Mouse (Mus musculus) adrenal gland, adult 2 months (tissue): Measurements from ENCODE around the gene Rsrc2. TPM values are rescaled to one million over a fixed set of nuclear protein-coding genes. Genes with fewer than 3 reads are reported as not detected.

ENCODE experiments used
- DNase-seq: peaks from one replicate; pipeline ENCODE4 v3.0.0; 2021
- polyA plus RNA-seq: library from polyadenylated mRNA; depleted of rRNA; stranded (reverse); fragments of >200 nt; gene quantifications from 2 replicates; pipeline ENCODE4 v1.2.3, GENCODE M21; 2012; rRNA removed
- total RNA-seq, 2 experiments: library from RNA; stranded (reverse); gene quantifications; 2 replicates each; pipeline ENCODE4 v1.2.3; 2021

Gene Rsrc2
- total and polyA plus RNA-seq, 3 experiments = 5.2 to 83.0 (median 60.9) TPM

DNA sequence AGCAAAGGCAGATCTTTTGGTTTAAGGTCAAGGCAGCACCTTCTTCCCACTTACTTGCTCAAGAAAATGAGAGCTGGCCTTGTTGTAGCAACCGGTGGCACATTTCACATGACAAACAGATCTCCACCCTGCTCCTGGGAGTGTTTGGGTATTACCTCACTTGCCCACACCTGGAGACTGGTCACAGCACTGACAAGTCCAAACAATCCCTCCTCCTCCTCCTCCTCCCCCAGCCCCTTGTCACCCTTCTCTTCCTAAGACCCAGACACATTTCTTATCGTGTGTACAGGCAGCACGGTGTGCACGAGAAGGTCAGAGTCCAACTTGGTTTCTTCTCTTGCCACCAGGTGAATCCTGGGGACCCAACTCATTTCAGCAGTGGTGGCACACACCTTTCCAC is 52.3 kb downstream of the Rsrc2 start:
- DNase-seq = no peak

- peak; percentile 49 for DNase-seq
Measured at GRCm38 (mm10) chr5:123696244-123696643, 53.0 kb downstream of the Rsrc2 start.

- peak; percentile 79 for DNase-seq
Measured at GRCm38 (mm10) chr5:123694468-123694867, 54.7 kb downstream of the Rsrc2 start.

- DNase-seq = peak; percentile 88
Measured at GRCm38 (mm10) chr5:123684221-123685144, 64.7 kb downstream of the Rsrc2 start, which contains the start of gene Clip1. Gene Clip1 (minus strand): TSS chr5:123684618.

DNA sequence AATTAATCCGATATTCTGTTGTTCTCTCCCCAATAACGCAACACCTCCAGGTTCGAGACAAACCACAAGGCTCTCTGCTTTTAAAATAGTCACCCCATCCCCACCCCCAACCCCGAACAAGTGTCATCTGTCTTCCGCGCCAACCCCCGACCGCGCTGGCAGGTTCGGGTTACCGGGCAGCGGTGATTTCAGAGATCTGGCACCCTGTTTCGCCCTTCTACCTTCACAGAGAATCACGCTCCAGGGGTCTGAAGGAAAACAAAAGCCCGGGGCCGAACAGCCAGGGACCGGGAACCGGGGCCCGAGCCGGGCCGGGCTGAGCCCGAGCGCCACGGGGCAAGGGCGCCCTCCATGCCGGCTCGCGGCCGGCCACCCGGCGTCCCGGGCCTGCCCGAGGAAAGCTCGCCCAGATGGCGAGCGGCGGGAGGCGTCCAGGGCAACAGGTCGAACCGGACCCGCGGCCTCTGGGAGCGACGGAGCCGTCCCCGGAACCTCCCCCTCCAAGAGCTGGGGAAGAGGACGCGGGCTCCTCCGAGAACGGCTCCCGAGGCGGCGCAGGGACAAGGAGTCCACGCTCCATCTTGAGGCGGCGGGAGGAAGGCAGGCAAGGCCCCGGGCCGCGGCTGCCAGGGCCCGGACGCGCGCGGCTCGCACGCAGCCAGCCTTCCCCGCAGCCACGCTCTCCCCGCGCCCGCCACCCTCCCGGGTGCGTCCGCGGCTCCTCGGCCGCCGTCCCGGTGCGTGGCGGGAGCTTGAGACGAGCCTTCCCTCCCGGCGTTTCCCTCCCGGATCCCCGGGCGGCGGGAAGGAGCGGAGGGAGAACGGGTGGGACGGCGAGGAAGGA is 65.6 kb downstream of the Rsrc2 start:
- DNase-seq = peak; percentile 83

GRCm38 (mm10) chr5:123683043-123683376 is 66.2 kb downstream of the Rsrc2 start:
- DNase-seq = no peak

GRCm38 (mm10) chr5:123682372-123682771 is 66.8 kb downstream of the Rsrc2 start:
- no peak for DNase-seq

- DNase-seq = no peak
Measured at GRCm38 (mm10) chr5:123679546-123680263, 69.5 kb downstream of the Rsrc2 start.

- no peak for DNase-seq
Measured at GRCm38 (mm10) chr5:123679106-123679505, 70.1 kb downstream of the Rsrc2 start.

Other genes starting within 250 kb of the Rsrc2 start
- gene B3gnt4, start 239.0 kb downstream of the Rsrc2 start, total RNA-seq = under 1 TPM in 1 of 2 experiments, not detected in 1; 0.93 TPM
- gene B3gnt4, start 239.0 kb downstream of the Rsrc2 start, polyA plus RNA-seq = 0.18 and 0.56 TPM in 2 replicates
- gene Diablo, start 225.2 kb downstream of the Rsrc2 start, total RNA-seq = 10 to 100 TPM; 75.9 to 96.1 TPM
- 64.6 and 87.2 TPM in 2 replicates for gene Diablo, start 225.2 kb downstream of the Rsrc2 start, polyA plus RNA-seq
- 10 to 100 TPM in 1 of 2 experiments, 1 to 10 TPM in 1; 4.5 to 10.2 TPM for gene Gm49027, start 223.9 kb downstream of the Rsrc2 start, total RNA-seq
- 43.0 and 69.6 TPM in 2 replicates for gene Gm49027, start 223.9 kb downstream of the Rsrc2 start, polyA plus RNA-seq
- 10 to 100 TPM; 37.9 to 50.1 TPM for gene Vps33a, start 176.4 kb downstream of the Rsrc2 start, total RNA-seq
- gene Vps33a, start 176.4 kb downstream of the Rsrc2 start, polyA plus RNA-seq = 10.7 and 12.5 TPM in 2 replicates
- gene Clip1, start 64.8 kb downstream of the Rsrc2 start, total RNA-seq = 10 to 100 TPM; 82.3 TPM
- gene Clip1, start 64.8 kb downstream of the Rsrc2 start, polyA plus RNA-seq = 19.4 and 32.0 TPM in 2 replicates
- 10 to 100 TPM; 40.6 to 43.1 TPM for gene Zcchc8, start 28.3 kb downstream of the Rsrc2 start, total RNA-seq
- 21.3 and 21.7 TPM in 2 replicates for gene Zcchc8, start 28.3 kb downstream of the Rsrc2 start, polyA plus RNA-seq
- under 1 TPM; 0.38 to 0.61 TPM for gene Kntc1, start 302 bp upstream of the Rsrc2 start, total RNA-seq
- 0.30 and 0.90 TPM in 2 replicates for gene Kntc1, start 302 bp upstream of the Rsrc2 start, polyA plus RNA-seq
- 1 to 10 TPM; 2.1 to 7.9 TPM for gene Hcar2, start 116.1 kb upstream of the Rsrc2 start, total RNA-seq
- gene Hcar2, start 116.1 kb upstream of the Rsrc2 start, polyA plus RNA-seq = 2.8 and 8.9 TPM in 2 replicates
- 10 to 100 TPM in 1 of 2 experiments, 1 to 10 TPM in 1; 6.1 to 26.6 TPM for gene Hcar1, start 130.6 kb upstream of the Rsrc2 start, total RNA-seq
- gene Hcar1, start 130.6 kb upstream of the Rsrc2 start, polyA plus RNA-seq = 13.9 and 25.3 TPM in 2 replicates
- gene Denr, start 157.8 kb upstream of the Rsrc2 start, total RNA-seq = 10 to 100 TPM; 80.5 to 93.0 TPM
- gene Denr, start 157.8 kb upstream of the Rsrc2 start, polyA plus RNA-seq = 7.8 and 10.7 TPM in 2 replicates
- 1 to 10 TPM; 1.9 to 2.0 TPM for gene Gm43518, start 178.0 kb upstream of the Rsrc2 start, total RNA-seq
- not detected in 2 replicates for gene Gm43518, start 178.0 kb upstream of the Rsrc2 start, polyA plus RNA-seq
- gene Ccdc62, start 181.3 kb upstream of the Rsrc2 start, total RNA-seq = 1 to 10 TPM; 2.4 to 5.7 TPM
- gene Ccdc62, start 181.3 kb upstream of the Rsrc2 start, polyA plus RNA-seq = 2.4 and 3.2 TPM in 2 replicates
- 10 to 100 TPM; 16.4 to 19.3 TPM for gene Hip1r, start 224.2 kb upstream of the Rsrc2 start, total RNA-seq
- 6.5 and 10.4 TPM in 2 replicates for gene Hip1r, start 224.2 kb upstream of the Rsrc2 start, polyA plus RNA-seq